Mouse (Mus musculus) testis, adult 2 months (tissue): ENCODE measurements at regions not wholly inside any gene's neighbourhood (a gene's known extent, or its start where the extent isn't known, plus 50 kb on each side); places are given as distances from the start of the nearest gene placed in this dataset.

Experiments used
- CTCF ChIP-seq: fragments of 200-500 bp; IDR thresholded peaks from 2 replicates; pipeline ENCODE4 v1.5.1; 2012; ENCODE audit warnings: low read depth, mild to moderate bottlenecking, inconsistent platforms, low read length, moderate library complexity; ENCODE audit not compliant: control insufficient read depth, insufficient read depth, insufficient replicate concordance
- POLR2A ChIP-seq: fragments of 200-500 bp; IDR thresholded peaks from 2 replicates; pipeline ENCODE4 v1.6.1; 2012; ENCODE audit warnings: low read depth, mild to moderate bottlenecking, inconsistent platforms, low read length, moderate library complexity; ENCODE audit not compliant: control insufficient read depth

DNA sequence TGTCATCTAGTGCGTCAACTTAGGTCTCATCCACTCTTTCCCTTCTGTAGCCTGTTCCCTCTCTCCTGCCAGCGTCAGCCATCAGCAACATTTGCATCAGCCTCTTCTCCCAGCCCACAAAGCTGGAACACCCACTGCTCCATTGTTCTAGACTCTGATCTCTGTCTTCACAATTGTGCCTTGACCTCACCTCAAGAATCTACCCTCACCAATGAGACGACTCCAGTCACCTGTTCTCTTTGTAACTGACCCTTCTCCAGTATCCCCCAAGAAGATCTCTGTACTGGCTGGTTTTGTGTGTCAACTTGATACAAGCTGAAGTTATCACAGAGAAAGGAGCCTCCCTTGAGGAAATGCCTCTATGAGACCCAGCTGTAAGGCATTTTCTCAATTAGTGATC is 205.7 kb upstream of the Klf3 start:
- TF ChIP-seq CTCF (no peak), POLR2A (no peak)
